Mouse (Mus musculus) megakaryocyte progenitor cell, adult 5-6 weeks (primary cell): ENCODE measurements around the gene Gm10295. TPM values are rescaled to one million over a fixed set of nuclear protein-coding genes. Genes with fewer than 3 reads are reported as not detected.
A peak's percentile ranks its signal among the peaks of the same experiment; 100 is the strongest.

Experiments used
- ATAC-seq: replicated peaks from 2 replicates; pipeline ENCODE4 v1.8.0; 2016; ENCODE audit warnings: mild to moderate bottlenecking, moderate TSS enrichment, inconsistent platforms; ENCODE audit not compliant: poor library complexity
- total RNA-seq, 2 experiments: library from RNA; stranded (forward) in 1 of 2; stranded (reverse) in 1 of 2; fragments of 157-497, 149-512 nt in 1 of 2; fragments of 200-1000 nt in 1 of 2; gene quantifications; 2 replicates each; pipeline versions ENCODE4 v1.2.3 to v1.2.4; 2015 to 2017

Gm10295 gene
- total RNA-seq, 2 experiments from 2014 or later, result not detected

DNA sequence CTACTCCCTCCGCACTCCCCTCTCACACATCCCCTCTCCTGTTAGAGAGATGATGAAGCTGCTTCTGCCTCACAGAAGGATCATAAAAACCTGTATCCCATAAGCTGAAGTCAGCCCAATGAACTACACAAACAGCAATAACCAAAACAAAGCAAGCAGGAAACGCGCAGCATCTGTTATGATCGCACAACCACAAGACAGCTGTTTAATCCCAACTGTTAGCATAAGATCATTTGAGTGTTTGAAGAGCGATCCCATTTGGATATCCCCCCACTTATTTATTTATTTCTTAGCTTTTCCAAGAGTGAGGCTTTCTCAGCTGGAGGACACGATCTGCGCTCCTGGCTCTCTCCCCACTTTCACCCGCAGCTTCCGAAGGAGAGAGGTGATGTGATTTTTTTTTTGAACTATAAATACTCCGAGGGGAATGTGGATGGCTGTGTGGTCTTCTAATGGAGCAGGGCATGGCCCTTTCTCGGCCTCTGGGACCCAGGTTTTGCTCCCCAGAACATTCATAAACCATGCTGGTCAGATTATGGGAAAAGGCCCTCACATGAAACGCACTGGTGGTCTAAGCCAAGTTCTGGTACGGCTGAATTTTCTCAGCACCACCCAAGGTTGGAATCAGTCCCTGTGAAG lies 17.4 kb upstream of the Gm10295 start:
- ATAC-seq, result no peak

DNA sequence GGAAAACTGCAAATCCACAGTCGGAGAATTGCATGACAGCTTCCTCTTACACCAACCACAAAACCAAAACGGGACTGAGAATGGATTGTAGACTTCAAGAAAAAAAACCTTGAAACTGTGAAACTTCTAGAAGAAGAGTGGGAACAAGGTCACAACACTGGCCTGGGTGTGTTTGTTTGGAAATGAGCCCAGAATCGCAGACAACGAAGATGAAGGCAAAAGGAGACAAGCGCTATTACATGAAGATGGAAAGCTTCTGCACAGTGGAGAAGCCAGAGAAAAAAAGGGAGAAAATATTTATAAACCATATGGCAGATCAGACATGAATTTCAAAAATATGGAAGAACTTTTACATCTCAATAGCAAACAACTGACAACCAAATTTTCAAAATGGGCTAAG lies 4.3 kb upstream of the Gm10295 start:
- ATAC-seq, result no peak

GRCm38 (mm10) chr7:71348922-71349321 lies 2.4 kb downstream of the Gm10295 start:
- no peak for ATAC-seq

DNA sequence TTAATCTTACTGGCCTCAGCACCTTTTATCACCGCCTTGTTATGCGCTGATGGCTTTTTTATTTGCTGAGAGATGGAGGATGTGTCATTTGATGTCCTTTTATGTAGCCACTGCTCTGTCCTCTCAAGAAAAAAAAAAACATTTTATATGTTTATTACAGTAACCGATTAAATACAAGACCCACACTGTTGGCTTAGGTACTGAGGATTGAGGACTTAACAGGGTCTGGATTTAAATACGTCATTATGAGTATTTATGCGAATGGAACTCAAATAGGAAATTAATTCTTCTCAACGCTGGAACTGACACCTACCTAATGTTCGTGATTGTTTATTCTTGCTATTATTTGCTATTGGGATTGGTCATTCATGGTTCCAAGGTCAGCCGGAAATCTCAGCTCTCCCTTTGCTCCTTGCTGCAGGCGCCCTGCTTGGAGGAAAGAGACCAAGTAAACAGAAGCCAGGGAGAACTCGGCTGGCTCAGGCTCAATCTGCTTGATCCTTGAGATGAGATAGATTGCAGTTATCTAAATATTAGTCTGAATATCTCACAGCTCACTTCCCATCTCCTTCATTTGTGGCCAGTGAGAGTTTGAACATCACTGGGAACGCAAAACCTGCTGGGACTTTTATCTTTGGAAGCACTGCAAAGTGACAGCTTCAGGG lies 26.2 kb downstream of the Gm10295 start:
- no peak for ATAC-seq

DNA sequence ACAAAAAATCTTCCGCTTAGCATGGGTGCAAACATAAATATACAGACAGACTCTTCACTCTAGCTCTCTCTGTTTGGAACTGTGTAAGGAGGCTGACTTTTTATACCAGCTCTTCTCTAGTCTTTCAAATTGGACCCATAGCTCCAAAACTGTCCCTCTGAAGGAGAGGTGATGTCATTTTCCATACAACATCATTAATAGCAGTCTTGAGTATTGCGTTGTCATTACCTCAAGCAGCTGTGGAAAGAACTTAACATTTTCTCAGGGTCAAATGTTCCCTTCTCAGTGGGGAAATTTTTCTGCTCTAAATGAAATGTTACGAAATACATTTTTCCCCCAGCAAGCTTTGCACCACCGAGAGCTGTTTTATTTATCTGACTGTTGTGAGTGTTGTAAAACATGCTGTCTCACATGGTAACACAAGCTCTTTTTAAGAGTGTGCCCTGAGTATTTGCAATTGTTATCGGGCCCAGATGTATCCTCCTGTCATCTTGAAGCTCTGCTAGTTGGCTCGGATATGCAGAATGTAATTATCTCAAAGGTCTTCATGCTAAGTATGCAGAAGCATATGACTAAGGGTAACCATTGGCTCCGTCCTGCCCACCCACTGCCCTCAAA lies 38.0 kb downstream of the Gm10295 start:
- peak; percentile 44; the same call in 1 of the 2 replicates for ATAC-seq

DNA sequence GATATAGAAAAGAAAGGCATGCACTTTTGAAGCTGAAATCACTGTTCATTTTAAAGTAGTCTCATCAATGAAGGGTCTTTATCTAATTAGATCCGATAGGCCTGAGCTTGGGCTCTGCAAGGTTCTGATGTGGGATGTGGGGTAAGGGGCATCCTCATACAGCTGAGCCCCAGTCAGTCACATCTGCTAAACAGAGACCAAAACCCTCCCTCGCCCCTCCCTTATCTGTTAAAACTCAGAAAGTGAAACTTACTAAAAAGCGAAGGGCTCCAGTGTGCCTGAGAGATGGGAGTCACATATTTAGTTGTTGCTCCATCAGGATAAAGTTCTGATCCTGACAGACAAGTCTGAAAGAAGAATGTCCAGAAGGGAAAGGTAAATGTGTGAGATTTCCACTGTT lies 38.9 kb downstream of the Gm10295 start:
- ATAC-seq, result no peak

- ATAC-seq, result peak; percentile 31; the same call in 1 of the 2 replicates
Measured at GRCm38 (mm10) chr7:71311411-71311810, 39.9 kb downstream of the Gm10295 start.

DNA sequence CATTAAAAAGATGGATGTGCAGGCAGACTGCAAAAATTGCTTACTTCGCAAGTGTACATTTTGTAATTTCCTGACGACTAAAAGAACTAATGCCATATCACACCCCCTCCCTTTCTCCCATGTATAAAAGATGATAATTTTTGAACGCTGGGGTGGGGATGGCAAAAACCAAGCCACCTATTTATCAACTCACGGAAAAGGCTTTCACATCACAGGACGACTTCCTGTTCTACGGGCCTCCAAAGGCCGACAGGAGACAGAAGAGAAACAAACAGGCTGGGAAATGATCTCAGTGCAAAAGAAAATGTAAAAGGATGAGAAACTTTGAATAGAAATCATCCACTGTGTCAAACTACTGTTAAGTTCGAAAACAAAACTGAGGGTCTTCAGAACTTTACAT lies 43.2 kb downstream of the Gm10295 start:
- ATAC-seq, result no peak

- peak; percentile 72 for ATAC-seq
Measured at GRCm38 (mm10) chr7:71302714-71303113, 48.6 kb downstream of the Gm10295 start.
